Mouse (Mus musculus): Measurements from ENCODE around the gene Zfp217. TPM values are rescaled to one million over a fixed set of nuclear protein-coding genes. Genes with fewer than 3 reads are reported as not detected.
A peak's percentile ranks its signal among the peaks of the same experiment; 100 is the strongest.

Zfp217 gene
- polyA plus RNA-seq, 1 experiment from 2014 or later: 3.4 TPM

GRCm38 (mm10) chr2:170141481-170141880 lies 6.4 kb downstream of the Zfp217 start:
- 94% methylated on average over 5 of the region's 5 CpGs for WGBS
- Histone ChIP-seq H3K9ac (ENCODE audit: low read length) (no peak overlapping the region), H3K4me1 (ENCODE audit: control insufficient read depth in 2 of 2, insufficient read depth in 2 of 2, low read length in 2 of 2) (no peaks in the 10 kb centered on the region; a peak in 1 of 4 replicates), H3K4me3 (ENCODE audit: control insufficient read depth in 1 of 2, insufficient read depth in 1 of 2, low read depth in 1 of 2, low read length in 2 of 2) (no peak overlapping the region), H3K27me3 (ENCODE audit: control insufficient read depth, insufficient read depth, low read length) (no peaks in the 10 kb centered on the region), H3K27ac (replicated peaks in 1 of 2; ENCODE audit: control insufficient read depth in 1 of 2, insufficient read depth in 1 of 2, low read depth in 2 of 2, low read length in 2 of 2) (no peak overlapping the region), H3K4me2 (ENCODE audit: low read length) (no peak overlapping the region), H3K9me3 (ENCODE audit: control insufficient read depth, low read length) (no peaks in the 10 kb centered on the region), H3K36me3 (ENCODE audit: control insufficient read depth, insufficient read depth, low read length) (no peaks in the 10 kb centered on the region)
- ATAC-seq (ENCODE audit: insufficient number of reproducible peaks, insufficient read depth, low FRiP score, low read depth): no peak

GRCm38 (mm10) chr2:170139411-170140046 lies 8.4 kb downstream of the Zfp217 start:
- no peaks in the 10 kb centered on the region for H3K27me3 ChIP-seq (ENCODE audit: control insufficient read depth, insufficient read depth, low read length)
- H3K4me1 ChIP-seq (ENCODE audit: control insufficient read depth in 2 of 2, insufficient read depth in 2 of 2, low read length in 2 of 2): peaks cover 0 to 4% of the 10 kb centered on the region in 2 experiments; a peak in 2 of 4 replicates
- no peak overlapping the region for H3K9ac ChIP-seq (ENCODE audit: low read length)
- H3K36me3 ChIP-seq (ENCODE audit: control insufficient read depth, insufficient read depth, low read length): no peaks in the 10 kb centered on the region
- H3K4me3 ChIP-seq (ENCODE audit: control insufficient read depth in 1 of 2, insufficient read depth in 1 of 2, low read depth in 1 of 2, low read length in 2 of 2): no peak overlapping the region
- no peak overlapping the region for H3K4me2 ChIP-seq (ENCODE audit: low read length)
- H3K9me3 ChIP-seq (ENCODE audit: control insufficient read depth, low read length): no peaks in the 10 kb centered on the region
- 72% methylated on average over 9 of the region's 9 CpGs for WGBS
- no peak for ATAC-seq (ENCODE audit: insufficient number of reproducible peaks, insufficient read depth, low FRiP score, low read depth)
- H3K27ac ChIP-seq (replicated peaks in 1 of 2; ENCODE audit: control insufficient read depth in 1 of 2, insufficient read depth in 1 of 2, low read depth in 2 of 2, low read length in 2 of 2): no peak overlapping the region

GRCm38 (mm10) chr2:170136928-170137327 lies 11.0 kb downstream of the Zfp217 start:
- Histone ChIP-seq H3K9me3 (ENCODE audit: control insufficient read depth, low read length) (no peaks in the 10 kb centered on the region), H3K27ac (replicated peaks in 1 of 2; ENCODE audit: control insufficient read depth in 1 of 2, insufficient read depth in 1 of 2, low read depth in 2 of 2, low read length in 2 of 2) (no peak overlapping the region), H3K36me3 (ENCODE audit: control insufficient read depth, insufficient read depth, low read length) (no peaks in the 10 kb centered on the region), H3K27me3 (ENCODE audit: control insufficient read depth, insufficient read depth, low read length) (no peaks in the 10 kb centered on the region), H3K4me1 (ENCODE audit: control insufficient read depth in 2 of 2, insufficient read depth in 2 of 2, low read length in 2 of 2) (peaks cover 6 to 9% of the 10 kb centered on the region in 2 experiments; a peak in 2 of 4 replicates), H3K4me3 (ENCODE audit: control insufficient read depth in 1 of 2, insufficient read depth in 1 of 2, low read depth in 1 of 2, low read length in 2 of 2) (no peak overlapping the region), H3K9ac (ENCODE audit: low read length) (no peak overlapping the region), H3K4me2 (ENCODE audit: low read length) (no peak overlapping the region)
- ATAC-seq (ENCODE audit: insufficient number of reproducible peaks, insufficient read depth, low FRiP score, low read depth): no peak
- WGBS: 48% methylated on average over 3 of the region's 3 CpGs

- H3K4me1 ChIP-seq (ENCODE audit: control insufficient read depth in 2 of 2, insufficient read depth in 2 of 2, low read length in 2 of 2): peaks cover 6 to 11% of the 10 kb centered on the region in 2 experiments; a peak in 2 of 4 replicates
- 85% methylated on average over 6 of the region's 6 CpGs for WGBS
- ATAC-seq (ENCODE audit: insufficient number of reproducible peaks, insufficient read depth, low FRiP score, low read depth): no peak
- H3K27ac ChIP-seq (replicated peaks in 1 of 2; ENCODE audit: control insufficient read depth in 1 of 2, insufficient read depth in 1 of 2, low read depth in 2 of 2, low read length in 2 of 2): no peak overlapping the region
- no peak overlapping the region for H3K4me2 ChIP-seq (ENCODE audit: low read length)
- no peaks in the 10 kb centered on the region for H3K27me3 ChIP-seq (ENCODE audit: control insufficient read depth, insufficient read depth, low read length)
- H3K9me3 ChIP-seq (ENCODE audit: control insufficient read depth, low read length): no peaks in the 10 kb centered on the region
- no peaks in the 10 kb centered on the region for H3K36me3 ChIP-seq (ENCODE audit: control insufficient read depth, insufficient read depth, low read length)
- H3K4me3 ChIP-seq (ENCODE audit: control insufficient read depth in 1 of 2, insufficient read depth in 1 of 2, low read depth in 1 of 2, low read length in 2 of 2): no peak overlapping the region
- no peak overlapping the region for H3K9ac ChIP-seq (ENCODE audit: low read length)
These were observed 12.1 kb downstream of the Zfp217 start for GRCm38 (mm10) chr2:170135820-170136219.

- Histone ChIP-seq H3K9me3 (ENCODE audit: control insufficient read depth, low read length) (no peaks in the 10 kb centered on the region), H3K27ac (replicated peaks in 1 of 2; ENCODE audit: control insufficient read depth in 1 of 2, insufficient read depth in 1 of 2, low read depth in 2 of 2, low read length in 2 of 2) (peak overlapping the region; percentile 85 to 97), H3K4me2 (ENCODE audit: low read length) (peak overlapping the region; percentile 83), H3K27me3 (ENCODE audit: control insufficient read depth, insufficient read depth, low read length) (no peaks in the 10 kb centered on the region), H3K4me3 (ENCODE audit: control insufficient read depth in 1 of 2, insufficient read depth in 1 of 2, low read depth in 1 of 2, low read length in 2 of 2) (peak overlapping the region; percentile 29 to 94), H3K4me1 (ENCODE audit: control insufficient read depth in 2 of 2, insufficient read depth in 2 of 2, low read length in 2 of 2) (peaks cover 9 to 17% of the 10 kb centered on the region in 2 experiments), H3K9ac (ENCODE audit: low read length) (peak overlapping the region; percentile 98), H3K36me3 (ENCODE audit: control insufficient read depth, insufficient read depth, low read length) (no peaks in the 10 kb centered on the region)
- ATAC-seq (ENCODE audit: insufficient number of reproducible peaks, insufficient read depth, low FRiP score, low read depth): no peak
- WGBS: 13% methylated on average over 12 of the region's 12 CpGs
These were observed 13.7 kb downstream of the Zfp217 start for GRCm38 (mm10) chr2:170134026-170134690.

GRCm38 (mm10) chr2:170133093-170133731 lies 14.7 kb downstream of the Zfp217 start:
- peaks cover 15 to 27% of the 10 kb centered on the region in 2 experiments for H3K4me1 ChIP-seq (ENCODE audit: control insufficient read depth in 2 of 2, insufficient read depth in 2 of 2, low read length in 2 of 2)
- WGBS: under 1% methylated on average over 28 of the region's 28 CpGs
- H3K36me3 ChIP-seq (ENCODE audit: control insufficient read depth, insufficient read depth, low read length): no peaks in the 10 kb centered on the region
- H3K4me2 ChIP-seq (ENCODE audit: low read length): peak overlapping the region; percentile 83
- peak overlapping the region; percentile 98 for H3K9ac ChIP-seq (ENCODE audit: low read length)
- ATAC-seq (ENCODE audit: insufficient number of reproducible peaks, insufficient read depth, low FRiP score, low read depth): no peak
- H3K4me3 ChIP-seq (ENCODE audit: control insufficient read depth in 1 of 2, insufficient read depth in 1 of 2, low read depth in 1 of 2, low read length in 2 of 2): peak overlapping the region; percentile 61 to 94
- H3K27me3 ChIP-seq (ENCODE audit: control insufficient read depth, insufficient read depth, low read length): no peaks in the 10 kb centered on the region
- no peaks in the 10 kb centered on the region for H3K9me3 ChIP-seq (ENCODE audit: control insufficient read depth, low read length)
- peak overlapping the region; percentile 93 to 97 for H3K27ac ChIP-seq (replicated peaks in 1 of 2; ENCODE audit: control insufficient read depth in 1 of 2, insufficient read depth in 1 of 2, low read depth in 2 of 2, low read length in 2 of 2)

- Histone ChIP-seq H3K27me3 (ENCODE audit: control insufficient read depth, insufficient read depth, low read length) (no peaks in the 10 kb centered on the region), H3K27ac (replicated peaks in 1 of 2; ENCODE audit: control insufficient read depth in 1 of 2, insufficient read depth in 1 of 2, low read depth in 2 of 2, low read length in 2 of 2) (peak overlapping the region; percentile 93 to 97), H3K4me1 (ENCODE audit: control insufficient read depth in 2 of 2, insufficient read depth in 2 of 2, low read length in 2 of 2) (peaks cover 18 to 32% of the 10 kb centered on the region in 2 experiments), H3K4me3 (ENCODE audit: control insufficient read depth in 1 of 2, insufficient read depth in 1 of 2, low read depth in 1 of 2, low read length in 2 of 2) (peak overlapping the region; percentile 61 to 94), H3K9ac (ENCODE audit: low read length) (peak overlapping the region; percentile 98), H3K36me3 (ENCODE audit: control insufficient read depth, insufficient read depth, low read length) (no peaks in the 10 kb centered on the region), H3K9me3 (ENCODE audit: control insufficient read depth, low read length) (no peaks in the 10 kb centered on the region), H3K4me2 (ENCODE audit: low read length) (peak overlapping the region; percentile 83)
- no peak for ATAC-seq (ENCODE audit: insufficient number of reproducible peaks, insufficient read depth, low FRiP score, low read depth)
- WGBS: 0% methylated on average over 3 of the region's 3 CpGs
These were observed 15.2 kb downstream of the Zfp217 start for GRCm38 (mm10) chr2:170132716-170133092.
